Mouse (Mus musculus) fat pad, adult 2 months (tissue): ENCODE measurements around the gene Szt2.
A peak's percentile ranks its signal among the peaks of the same experiment; 100 is the strongest.

Source experiments
- DNase-seq: peaks from one replicate; pipeline ENCODE4 v3.0.0-alpha.2; 2011; ENCODE audit warnings: low read depth, low spot score; ENCODE audit errors: extremely low read depth

The Szt2 gene

GRCm38 (mm10) chr4:118413553-118413952 is 4.5 kb upstream of the Szt2 start:
- no peak for DNase-seq

DNA sequence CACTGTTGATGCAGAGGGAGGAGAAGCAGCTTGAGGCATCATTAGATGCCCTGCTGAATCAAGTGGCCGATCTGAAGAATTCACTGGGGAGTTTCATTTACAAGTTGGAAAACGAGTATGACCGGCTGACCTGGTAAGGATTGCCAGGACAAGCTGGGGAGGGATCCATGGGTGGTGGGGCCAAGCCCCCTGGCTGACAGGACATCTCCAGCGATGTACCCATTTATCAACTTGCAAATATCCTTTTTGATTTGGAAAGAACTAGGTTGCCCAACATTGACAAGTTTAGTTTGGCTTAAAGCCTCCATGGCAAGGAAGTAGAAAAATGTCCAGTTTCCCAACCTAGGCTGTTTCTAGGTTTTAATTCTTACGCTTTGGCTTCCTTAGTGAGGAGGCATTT is 1.8 kb upstream of the Szt2 start:
- peak; percentile 88 for DNase-seq

- no peak for DNase-seq
These were observed 6.4 kb downstream of the Szt2 start for GRCm38 (mm10) chr4:118402701-118403100.

DNA sequence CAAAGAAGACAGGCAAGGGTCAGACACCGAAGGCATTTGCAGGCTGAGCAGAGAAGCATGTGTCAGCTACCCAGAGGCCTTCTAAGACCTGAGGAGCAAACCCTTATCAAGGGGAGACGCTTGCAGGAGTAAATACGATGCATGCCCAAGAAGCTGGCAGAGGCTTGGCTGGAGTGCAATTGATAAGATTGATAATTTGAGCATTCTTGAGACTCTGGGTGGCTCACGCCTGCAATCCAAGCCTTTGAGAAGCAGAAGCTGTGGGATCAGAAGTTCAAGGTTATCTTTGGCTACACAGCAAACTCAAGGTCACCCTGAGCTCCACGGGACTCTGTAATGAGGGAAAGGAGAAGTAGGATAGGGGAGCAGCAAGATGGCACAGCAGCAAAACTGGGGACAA is 7.2 kb downstream of the Szt2 start:
- no peak for DNase-seq

GRCm38 (mm10) chr4:118401421-118401820 is 7.7 kb downstream of the Szt2 start:
- DNase-seq: no peak

- DNase-seq: no peak
These were observed 10.7 kb downstream of the Szt2 start for GRCm38 (mm10) chr4:118398400-118398799.

- no peak for DNase-seq
These were observed 12.6 kb downstream of the Szt2 start for GRCm38 (mm10) chr4:118396433-118396832.

GRCm38 (mm10) chr4:118395289-118395688 is 13.8 kb downstream of the Szt2 start:
- DNase-seq: no peak

GRCm38 (mm10) chr4:118394505-118394904 is 14.6 kb downstream of the Szt2 start:
- DNase-seq: no peak

GRCm38 (mm10) chr4:118390146-118390545 is 18.9 kb downstream of the Szt2 start:
- DNase-seq: no peak

GRCm38 (mm10) chr4:118387316-118387715 is 21.8 kb downstream of the Szt2 start:
- DNase-seq: no peak

- no peak for DNase-seq
These were observed 25.8 kb downstream of the Szt2 start for GRCm38 (mm10) chr4:118383271-118383670.

- no peak for DNase-seq
These were observed 33.1 kb downstream of the Szt2 start for GRCm38 (mm10) chr4:118375999-118376398.

DNA sequence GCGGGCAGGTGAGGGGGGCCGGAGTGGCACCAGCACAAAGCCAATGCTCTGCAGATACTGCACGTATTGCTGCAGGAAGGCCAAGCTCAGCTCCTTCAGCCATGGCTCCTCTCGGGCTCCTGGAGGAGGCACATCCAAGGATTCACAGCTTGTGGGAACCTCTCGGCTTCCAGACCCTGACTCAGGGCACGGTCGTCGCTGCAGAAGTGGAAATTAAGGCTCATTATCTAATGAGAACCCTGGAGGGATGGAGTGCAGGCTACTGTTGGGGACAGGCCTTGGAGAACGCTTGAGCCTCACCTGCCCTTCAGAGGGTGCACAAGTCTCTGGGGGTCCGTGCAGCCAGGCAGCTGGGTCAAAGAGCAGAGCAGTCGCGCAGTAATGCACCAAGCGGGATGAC is 37.3 kb downstream of the Szt2 start:
- DNase-seq: no peak

- DNase-seq: no peak
These were observed 40.5 kb downstream of the Szt2 start for GRCm38 (mm10) chr4:118368616-118369015.

DNA sequence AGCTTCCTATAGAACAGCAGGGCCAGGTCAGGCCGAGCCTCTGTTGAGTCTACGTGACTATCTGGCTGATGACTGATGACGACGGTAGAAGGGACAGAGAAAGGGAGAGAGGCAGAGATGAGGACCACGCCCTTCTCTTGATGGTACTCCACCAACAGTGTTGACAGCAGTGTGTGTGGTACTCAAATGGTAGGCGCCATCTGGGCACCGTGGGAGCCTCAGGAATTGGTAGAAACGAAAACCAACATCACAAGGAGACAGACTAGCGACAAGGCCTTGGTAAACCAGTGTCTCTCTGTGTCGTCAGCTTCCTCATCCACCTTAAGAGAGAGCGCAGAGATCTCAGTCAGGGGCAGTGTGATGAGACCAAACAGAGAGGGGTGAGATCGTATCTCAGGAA is 41.5 kb downstream of the Szt2 start:
- no peak for DNase-seq

DNA sequence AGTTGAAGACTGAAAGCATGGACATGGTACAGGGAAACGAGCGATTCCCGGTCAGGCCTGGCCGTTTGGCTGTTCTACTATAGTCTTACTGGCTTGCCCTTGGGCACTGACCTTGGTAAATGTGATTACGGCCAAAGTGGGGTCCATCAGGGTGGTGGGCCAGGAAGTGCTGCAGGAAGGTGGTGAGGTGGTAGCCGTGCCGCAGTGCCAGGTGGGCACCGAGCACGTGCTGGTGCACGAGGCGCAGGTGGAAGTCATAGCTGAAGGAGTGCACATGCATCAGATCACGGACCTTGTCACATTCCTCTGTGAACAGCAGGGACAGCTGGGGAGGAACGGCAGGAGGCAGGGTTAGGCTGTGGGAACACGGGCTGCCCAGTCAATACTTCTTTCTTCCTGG is 43.1 kb downstream of the Szt2 start:
- no peak for DNase-seq

DNA sequence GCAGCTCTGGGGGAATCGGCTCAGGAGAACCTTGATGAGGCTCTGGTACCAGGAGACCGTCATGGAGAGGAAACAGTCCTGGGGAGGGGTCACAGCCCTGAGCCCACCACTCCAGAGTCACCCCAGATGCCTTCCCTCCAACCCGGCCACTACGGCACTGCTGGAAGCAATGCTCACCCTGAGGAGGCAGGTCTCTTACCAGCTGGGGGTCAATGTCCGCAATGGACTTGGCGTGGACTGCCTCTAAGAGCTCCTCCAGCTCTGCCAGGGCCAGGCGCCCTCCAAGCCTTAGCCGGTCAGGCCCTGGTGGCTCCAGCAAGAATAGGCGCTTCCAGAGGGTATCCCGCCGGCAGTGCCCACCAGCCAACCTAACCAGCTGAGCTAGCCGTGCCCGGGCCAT is 44.4 kb downstream of the Szt2 start:
- no peak for DNase-seq

DNA sequence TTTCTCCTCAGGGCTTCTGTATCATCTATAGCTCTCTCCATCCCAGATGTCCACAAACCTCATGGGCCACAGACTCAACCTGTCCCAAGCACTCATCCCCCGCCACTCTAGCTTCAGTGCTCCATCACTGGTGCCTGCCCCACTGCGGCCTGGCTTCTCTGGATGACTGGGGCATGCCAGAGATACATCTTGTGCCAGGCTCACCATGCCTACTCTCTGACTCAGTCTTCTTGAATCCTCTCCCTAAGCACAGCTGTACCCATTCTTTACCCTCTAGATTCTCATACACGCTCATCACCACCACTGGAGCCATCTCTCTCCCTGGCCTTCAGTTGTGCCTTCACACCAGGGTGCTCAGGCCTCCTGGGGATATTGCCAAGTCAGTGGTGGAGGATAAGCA is 45.1 kb downstream of the Szt2 start:
- no peak for DNase-seq

DNA sequence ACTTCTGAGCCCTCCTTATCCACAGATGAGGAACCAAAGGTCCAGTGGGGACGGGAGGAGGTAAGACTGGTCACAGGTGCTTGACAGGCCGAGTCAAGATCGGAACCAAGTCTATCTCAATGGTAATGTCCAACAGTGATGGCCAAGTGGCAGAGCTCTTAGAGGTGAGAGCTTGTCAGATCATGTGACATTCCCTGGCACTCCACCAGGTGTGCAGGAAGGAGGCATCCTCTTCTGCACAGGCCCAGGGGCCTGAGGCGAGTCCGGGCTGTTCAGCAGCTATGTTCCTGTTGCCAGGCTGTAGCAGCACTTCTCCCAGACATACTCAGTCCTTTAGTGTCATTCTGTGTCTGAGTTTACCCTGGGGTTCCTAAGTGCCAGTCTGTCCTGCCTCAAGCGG is 46.2 kb downstream of the Szt2 start:
- DNase-seq: no peak

- DNase-seq: no peak
These were observed 47.6 kb downstream of the Szt2 start for GRCm38 (mm10) chr4:118361451-118361850.

- DNase-seq: no peak
These were observed 49.0 kb downstream of the Szt2 start for GRCm38 (mm10) chr4:118359896-118360720.
